Mouse (Mus musculus) heart, embryonic 12.5 days (tissue): ENCODE results near the gene Runx1. TPM values are rescaled to one million over a fixed set of nuclear protein-coding genes. Genes with fewer than 3 reads are reported as not detected.
A peak's percentile ranks its signal among the peaks of the same experiment; 100 is the strongest.

ENCODE experiments used
- ATAC-seq: fragments of 200-750 bp; cut with Nextera tagmentation; 2 replicates; pipeline ENCODE4 v1.8.0; 2017; ENCODE audit warnings: moderate TSS enrichment, moderate library complexity; ENCODE audit not compliant: insufficient number of reproducible peaks, low FRiP score
- H3K27ac ChIP-seq: fragments of 300-500 bp; sonication (generic); 2 replicates; pipeline ENCODE4 v1.5.1; 2016; ENCODE audit warnings: mild to moderate bottlenecking, moderate library complexity; ENCODE audit not compliant: poor library complexity, severe bottlenecking
- H3K27me3 ChIP-seq: fragments of 300-500 bp; sonication (generic); replicated peaks from 2 replicates; pipeline ENCODE4 v1.6.1; 2016; ENCODE audit warnings: mild to moderate bottlenecking, moderate library complexity
- H3K36me3 ChIP-seq: fragments of 300-500 bp; sonication (generic); 2 replicates; pipeline ENCODE4 v1.6.1; 2016; ENCODE audit warnings: mild to moderate bottlenecking, moderate library complexity
- H3K4me1 ChIP-seq: fragments of 300-500 bp; sonication (generic); replicated peaks from 2 replicates; pipeline ENCODE4 v1.6.1; 2016; ENCODE audit warnings: mild to moderate bottlenecking
- H3K4me2 ChIP-seq: fragments of 300-500 bp; sonication (generic); 2 replicates; pipeline ENCODE4 v1.6.1; 2016; ENCODE audit warnings: mild to moderate bottlenecking, moderate library complexity
- H3K4me3 ChIP-seq: fragments of 300-500 bp; sonication (generic); 2 replicates; pipeline ENCODE4 v1.5.1; 2016; ENCODE audit warnings: mild to moderate bottlenecking
- H3K9ac ChIP-seq: fragments of 300-500 bp; sonication (generic); 2 replicates; pipeline ENCODE4 v1.6.1; 2016; ENCODE audit warnings: mild to moderate bottlenecking, moderate library complexity
- H3K9me3 ChIP-seq: fragments of 300-500 bp; sonication (generic); replicated peaks from 2 replicates; pipeline ENCODE4 v1.6.1; 2016; ENCODE audit warnings: mild to moderate bottlenecking, moderate library complexity
- WGBS: fragments of 180-500 bp; shearing (Covaris S2); methylation state at CpG from one replicate; pipeline ENCODE4 v1.1.7; 2016; 5-methylcytosine and 5-hydroxymethylcytosine counted together
- polyA plus RNA-seq: library from polyadenylated mRNA; unstranded; fragments of >200 nt; fragmentation: Nextera tagmentation; extraction: Ambion mirVana; gene quantifications from 2 replicates; pipeline ENCODE4 v1.2.1, GENCODE M21; 2016

Runx1 gene
- polyA plus RNA-seq, 1 experiment from 2014 or later = 1.5 TPM

- no peak overlapping the region for H3K9ac ChIP-seq
Measured at GRCm38 (mm10) chr16:92719725-92720124, 106.2 kb downstream of the Runx1 start.

DNA sequence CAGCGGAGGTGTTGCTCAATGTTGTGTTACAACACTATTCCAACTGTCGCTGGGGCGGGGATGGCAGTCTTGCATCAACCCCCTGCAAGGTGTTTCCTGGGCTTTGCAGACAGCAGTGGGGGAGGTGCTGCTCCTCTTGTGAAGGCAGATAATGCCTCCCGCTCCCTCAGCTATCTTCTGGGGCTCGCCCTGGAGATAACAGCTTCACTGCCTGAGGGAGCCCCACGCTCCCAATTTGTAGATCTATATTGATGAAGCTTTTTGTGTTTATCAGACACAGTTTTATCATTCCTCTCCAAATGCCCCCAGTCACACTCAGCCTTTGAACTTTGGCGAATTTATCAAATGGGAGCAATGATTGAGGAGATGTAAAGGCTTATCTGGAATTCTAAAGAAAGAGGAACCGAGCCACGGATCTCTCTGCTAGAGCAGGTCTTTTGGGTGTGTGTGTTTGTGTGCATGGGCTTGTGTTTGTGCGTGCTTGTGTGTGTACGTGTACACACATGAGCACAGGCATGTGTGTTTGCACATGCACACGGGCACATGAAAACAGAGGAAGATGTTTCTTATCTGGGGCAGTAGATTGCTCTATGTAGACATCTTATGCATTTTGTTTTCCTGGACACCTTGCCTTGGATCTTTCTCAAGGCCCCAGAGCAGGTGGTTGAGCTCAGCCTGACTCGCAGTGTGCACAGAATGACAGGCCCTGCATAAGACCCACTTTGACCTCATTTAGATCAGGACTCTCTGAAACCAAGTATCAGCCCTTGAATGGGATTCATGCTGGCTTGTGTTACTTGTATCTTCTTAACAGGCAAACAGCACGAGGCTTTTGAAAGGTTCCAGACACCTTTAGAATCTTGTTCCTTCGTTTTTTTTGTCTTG, 110.1 kb downstream of the Runx1 start:
- no peak overlapping the region for H3K4me3 ChIP-seq
- no peaks in the 10 kb centered on the region for H3K36me3 ChIP-seq
- H3K27me3 ChIP-seq = peaks cover 92% of the 10 kb centered on the region
- H3K9me3 ChIP-seq = no peaks in the 10 kb centered on the region
- H3K4me1 ChIP-seq = peaks cover 12% of the 10 kb centered on the region
- peak overlapping the region; percentile 22; the same call in 1 of the 2 replicates for H3K4me2 ChIP-seq
- 14% methylated on average over 15 of the region's 15 CpGs for WGBS
- no peak overlapping the region for H3K9ac ChIP-seq
- H3K27ac ChIP-seq = no peak overlapping the region
- peak; percentile 81 for ATAC-seq

More at GRCm38 (mm10) chr16:92719725-92720124, 106.2 kb downstream of the Runx1 start:
- H3K4me2 ChIP-seq = no peak overlapping the region
- no peak overlapping the region for H3K27ac ChIP-seq
- no peak overlapping the region for H3K4me3 ChIP-seq
- H3K27me3 ChIP-seq = peaks cover 83% of the 10 kb centered on the region
- WGBS = 82% methylated on average over 6 of the region's 6 CpGs
- ATAC-seq = no peak
- H3K9me3 ChIP-seq = no peaks in the 10 kb centered on the region
- peaks cover 12% of the 10 kb centered on the region for H3K4me1 ChIP-seq
- no peaks in the 10 kb centered on the region for H3K36me3 ChIP-seq

- Histone ChIP-seq H3K4me3 (no peak overlapping the region), H3K27ac (no peak overlapping the region), H3K9me3 (no peaks in the 10 kb centered on the region), H3K9ac (no peak overlapping the region), H3K36me3 (no peaks in the 10 kb centered on the region), H3K4me2 (no peak overlapping the region), H3K27me3 (peaks cover 87% of the 10 kb centered on the region), H3K4me1 (no peaks in the 10 kb centered on the region)
- WGBS = 26% methylated on average over 1 of the region's 1 CpGs
- no peak for ATAC-seq
Measured at GRCm38 (mm10) chr16:92710161-92710560, 115.8 kb downstream of the Runx1 start.

DNA sequence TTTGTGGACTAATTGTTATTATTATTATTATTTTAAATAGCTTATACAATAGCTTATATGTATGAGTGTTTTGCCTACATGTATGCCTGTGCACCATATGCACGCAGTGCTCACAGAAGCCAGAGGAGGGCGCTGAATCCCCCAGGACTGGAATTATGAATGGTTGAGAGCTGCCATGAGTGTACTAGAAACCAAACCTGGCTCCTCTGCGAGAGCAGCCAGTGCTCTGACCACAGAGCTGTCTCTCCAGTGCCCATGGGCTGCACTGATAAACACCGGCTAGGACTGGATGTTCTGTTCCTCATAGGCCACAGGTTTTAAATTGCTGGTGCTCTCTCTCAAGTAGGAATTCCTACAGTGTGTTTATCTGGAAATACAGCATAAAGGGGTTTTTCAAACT, 117.2 kb downstream of the Runx1 start:
- no peak for ATAC-seq
- Histone ChIP-seq H3K9me3 (no peaks in the 10 kb centered on the region), H3K4me1 (no peaks in the 10 kb centered on the region), H3K36me3 (no peaks in the 10 kb centered on the region), H3K4me2 (no peak overlapping the region), H3K9ac (no peak overlapping the region), H3K27ac (no peak overlapping the region), H3K27me3 (peaks cover 87% of the 10 kb centered on the region), H3K4me3 (no peak overlapping the region)
- 32% methylated on average over 4 of the region's 4 CpGs for WGBS

- Histone ChIP-seq H3K9ac (no peak overlapping the region), H3K27me3 (peaks cover 87% of the 10 kb centered on the region), H3K4me2 (no peak overlapping the region), H3K9me3 (no peaks in the 10 kb centered on the region), H3K36me3 (no peaks in the 10 kb centered on the region), H3K27ac (no peak overlapping the region), H3K4me3 (no peak overlapping the region), H3K4me1 (no peaks in the 10 kb centered on the region)
- no peak for ATAC-seq
- WGBS = 79% methylated on average over 4 of the region's 4 CpGs
Measured at GRCm38 (mm10) chr16:92707712-92708111, 118.2 kb downstream of the Runx1 start.

DNA sequence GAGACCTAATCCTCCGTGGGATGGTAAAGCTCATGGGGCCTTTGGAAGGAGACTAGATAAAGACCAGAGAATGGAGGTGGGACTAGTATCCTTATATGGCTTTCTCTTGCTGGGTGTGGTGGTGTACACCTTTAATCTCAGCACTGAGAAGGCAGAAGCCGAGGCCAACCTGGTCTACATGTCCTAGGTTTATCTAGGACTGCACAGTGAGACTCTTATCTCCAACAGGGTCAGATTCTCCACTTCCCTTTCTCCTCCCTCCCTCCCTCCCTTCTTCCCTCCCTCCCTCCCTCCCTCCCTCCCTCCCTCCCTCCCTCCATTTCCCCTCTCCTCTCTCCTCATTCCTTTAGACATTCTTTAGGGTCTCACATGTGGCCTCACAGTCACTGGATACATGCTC, 118.8 kb downstream of the Runx1 start:
- H3K4me1 ChIP-seq = no peaks in the 10 kb centered on the region
- ATAC-seq = no peak
- no peak overlapping the region for H3K9ac ChIP-seq
- WGBS = 29% methylated on average over 2 of the region's 2 CpGs
- H3K9me3 ChIP-seq = no peaks in the 10 kb centered on the region
- no peak overlapping the region for H3K4me3 ChIP-seq
- no peaks in the 10 kb centered on the region for H3K36me3 ChIP-seq
- no peak overlapping the region for H3K4me2 ChIP-seq
- H3K27me3 ChIP-seq = peaks cover 82% of the 10 kb centered on the region
- no peak overlapping the region for H3K27ac ChIP-seq

- H3K9ac ChIP-seq = no peak overlapping the region
- H3K4me1 ChIP-seq = no peaks in the 10 kb centered on the region
- no peak overlapping the region for H3K4me3 ChIP-seq
- H3K36me3 ChIP-seq = no peaks in the 10 kb centered on the region
- no peak overlapping the region for H3K27ac ChIP-seq
- no peaks in the 10 kb centered on the region for H3K9me3 ChIP-seq
- 66% methylated on average over 7 of the region's 7 CpGs for WGBS
- no peak for ATAC-seq
- peaks cover 78% of the 10 kb centered on the region for H3K27me3 ChIP-seq
- H3K4me2 ChIP-seq = no peak overlapping the region
Measured at GRCm38 (mm10) chr16:92705564-92706458, 120.1 kb downstream of the Runx1 start.

- peaks cover 11% of the 10 kb centered on the region; the same call in 1 of the 2 replicates for H3K4me1 ChIP-seq
- H3K4me3 ChIP-seq = no peak overlapping the region
- no peak for ATAC-seq
- H3K4me2 ChIP-seq = no peak overlapping the region
- no peaks in the 10 kb centered on the region for H3K36me3 ChIP-seq
- H3K27ac ChIP-seq = no peak overlapping the region
- H3K9me3 ChIP-seq = no peaks in the 10 kb centered on the region
- H3K9ac ChIP-seq = no peak overlapping the region
- WGBS = 84% methylated on average over 2 of the region's 2 CpGs
- H3K27me3 ChIP-seq = peaks cover 83% of the 10 kb centered on the region
Measured at GRCm38 (mm10) chr16:92703850-92704249, 122.1 kb downstream of the Runx1 start.

GRCm38 (mm10) chr16:92699531-92700397, 126.2 kb downstream of the Runx1 start:
- no peak for ATAC-seq
- H3K36me3 ChIP-seq = no peaks in the 10 kb centered on the region
- H3K4me3 ChIP-seq = peak overlapping the region; percentile 56
- peaks cover 53% of the 10 kb centered on the region for H3K27me3 ChIP-seq
- H3K27ac ChIP-seq = no peak overlapping the region
- H3K9ac ChIP-seq = no peak overlapping the region
- WGBS = 2% methylated on average over 27 of the region's 27 CpGs
- H3K4me2 ChIP-seq = peak overlapping the region; percentile 97
- H3K9me3 ChIP-seq = no peaks in the 10 kb centered on the region
- H3K4me1 ChIP-seq = peaks cover 27% of the 10 kb centered on the region

GRCm38 (mm10) chr16:92698612-92698998, 127.3 kb downstream of the Runx1 start:
- no peaks in the 10 kb centered on the region for H3K36me3 ChIP-seq
- peak overlapping the region; percentile 97 for H3K4me2 ChIP-seq
- H3K9me3 ChIP-seq = no peaks in the 10 kb centered on the region
- H3K27me3 ChIP-seq = peaks cover 46% of the 10 kb centered on the region
- peak overlapping the region; percentile 68 for H3K9ac ChIP-seq
- 0% methylated on average over 26 of the region's 26 CpGs for WGBS
- peak overlapping the region; percentile 56 for H3K4me3 ChIP-seq
- ATAC-seq = peak; percentile 81
- no peak overlapping the region for H3K27ac ChIP-seq
- H3K4me1 ChIP-seq = peaks cover 27% of the 10 kb centered on the region
